Mouse (Mus musculus) large intestine, adult 2 months (tissue): ENCODE data around the gene Mrps15. TPM values are rescaled to one million over a fixed set of nuclear protein-coding genes. Genes with fewer than 3 reads are reported as not detected.

Experiments used
- DNase-seq: peaks from one replicate; pipeline ENCODE4 v3.0.0-alpha.2; 2012; ENCODE audit warnings: low read depth, low spot score
- WGBS: fragments of 180-500 bp; shearing (Covaris S2); methylation state at CpG from one replicate; pipeline ENCODE4 v1.1.7; 2018; 5-methylcytosine and 5-hydroxymethylcytosine counted together
- polyA plus RNA-seq: library from polyadenylated mRNA; depleted of rRNA; stranded (reverse); fragments of >200 nt; gene quantifications from 2 replicates; pipeline ENCODE4 v1.2.3, GENCODE M21; 2012; rRNA removed

Mrps15 gene
- polyA plus RNA-seq, 1 experiment: 35.8 TPM

- peak; percentile 91 for DNase-seq
- WGBS: 2% methylated on average over 34 of the region's 34 CpGs
Observed at GRCm38 (mm10) chr4:126103590-126104068, 56.9 kb downstream of the Mrps15 start, which contains the start of gene Stk40. Gene Stk40 (plus strand): TSS chr4:126103957.

GRCm38 (mm10) chr4:126104261-126105075 is 57.7 kb downstream of the Mrps15 start:
- 1% methylated on average over 34 of the region's 34 CpGs for WGBS
- DNase-seq: peak; percentile 57

Other genes with a start within 250 kb of the Mrps15 start
- gene Csf3r, start 22.4 kb upstream of the Mrps15 start, polyA plus RNA-seq: 2.0 and 4.2 TPM in 2 replicates
- 1.1 TPM in 2 replicates for gene Oscp1, start 11.6 kb downstream of the Mrps15 start, polyA plus RNA-seq
- gene Lsm10, start 49.7 kb downstream of the Mrps15 start, polyA plus RNA-seq: 30.7 and 31.3 TPM in 2 replicates
- gene Stk40, start 57.0 kb downstream of the Mrps15 start, polyA plus RNA-seq: 24.4 and 24.6 TPM in 2 replicates
- gene Eva1b, start 100.8 kb downstream of the Mrps15 start, polyA plus RNA-seq: 21.2 and 24.3 TPM in 2 replicates
- gene Sh3d21, start 116.6 kb downstream of the Mrps15 start, polyA plus RNA-seq: 2.4 and 5.0 TPM in 2 replicates
- gene Thrap3, start 155.8 kb downstream of the Mrps15 start, polyA plus RNA-seq: 35.4 and 48.1 TPM in 2 replicates
- gene Map7d1, start 209.4 kb downstream of the Mrps15 start, polyA plus RNA-seq: 26.5 and 28.4 TPM in 2 replicates
- gene Trappc3, start 215.4 kb downstream of the Mrps15 start, polyA plus RNA-seq: 42.3 and 44.3 TPM in 2 replicates
- 1.9 and 2.3 TPM in 2 replicates for gene Col8a2, start 239.9 kb downstream of the Mrps15 start, polyA plus RNA-seq